Mouse (Mus musculus): ENCODE measurements around the gene P2rx7. TPM values are rescaled to one million over a fixed set of nuclear protein-coding genes. Genes with fewer than 3 reads are reported as not detected.
A peak's percentile ranks its signal among the peaks of the same experiment; 100 is the strongest.
"Not testable (repeated sequence)": the region's sequence is repeated elsewhere in the genome, so short reads cannot be mapped to it uniquely, and the experiment has no call there.

Gene P2rx7
- total RNA-seq, 1 experiment: 10.5 TPM

DNA sequence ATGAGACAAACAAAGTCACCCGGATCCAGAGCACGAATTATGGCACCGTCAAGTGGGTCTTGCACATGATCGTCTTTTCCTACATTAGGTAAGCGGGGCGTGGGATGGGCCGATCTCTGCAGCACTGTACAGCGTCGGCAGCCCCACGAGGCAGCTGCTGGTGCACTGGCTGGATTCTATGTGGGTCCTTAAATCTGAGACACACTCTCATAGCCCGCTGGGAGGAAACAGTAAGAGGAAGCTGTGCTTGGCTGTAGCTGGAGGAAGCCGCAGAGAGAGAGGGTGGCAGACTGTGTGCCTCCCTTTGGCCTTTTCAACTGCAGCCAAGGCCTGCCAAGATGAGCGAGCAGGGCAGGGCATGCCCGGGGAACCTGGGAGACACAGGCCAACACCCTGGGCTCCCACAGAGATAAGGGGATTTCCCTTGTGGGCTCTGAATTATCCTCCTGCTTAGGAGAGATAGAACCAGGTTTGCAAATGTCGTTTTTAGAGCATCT is 448 bp downstream of the P2rx7 start:
- in situ Hi-C loops (cut with MboI; ENCODE audit: low sequenced_read_pairs in 2 of 2, unreplicated experiment in 2 of 2): no loop called here

DNA sequence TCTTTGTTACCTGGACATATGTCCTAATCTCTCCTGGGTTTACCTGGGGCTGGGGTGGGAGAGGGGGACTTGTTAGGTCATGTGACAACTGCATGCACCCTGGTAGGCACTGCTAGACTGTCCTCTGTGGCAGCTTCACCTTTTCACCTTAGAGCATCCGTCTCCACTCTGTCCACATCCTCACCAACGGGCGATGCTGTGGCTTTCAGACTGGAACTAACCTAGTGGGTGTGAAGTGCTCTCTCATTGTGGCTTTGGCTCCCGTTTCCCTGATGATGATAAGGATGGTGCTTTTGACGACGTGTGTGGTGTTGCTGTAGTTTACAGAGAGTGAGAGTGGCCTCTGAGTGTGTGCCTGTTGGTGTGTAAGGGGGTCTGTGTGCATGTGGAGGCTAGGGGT is 1.6 kb downstream of the P2rx7 start:
- in situ Hi-C loops (cut with MboI; ENCODE audit: low sequenced_read_pairs in 2 of 2, unreplicated experiment in 2 of 2): no loop called here
- no peak overlapping the region for H3K4me3 ChIP-seq (ENCODE audit: insufficient read depth in 1 of 2, low read depth in 1 of 2, low read length in 2 of 2, poor library complexity in 1 of 2, severe bottlenecking in 1 of 2)

More for the DNA sequence above, 448 bp downstream of the P2rx7 start:
- Histone ChIP-seq H3K9me3 (ENCODE audit: control insufficient read depth, insufficient read depth, low read depth, low read length) (no peaks in the 10 kb centered on the region), H3K4me1 (ENCODE audit: control insufficient read depth in 2 of 2, insufficient read depth in 2 of 2, low read length in 2 of 2, poor library complexity in 1 of 2) (peaks cover 4 to 9% of the 10 kb centered on the region in 2 experiments; a peak in 3 of 4 replicates), H3K27ac (ENCODE audit: insufficient read depth, low read depth, low read length, poor library complexity, severe bottlenecking) (no peak overlapping the region), H3K9ac (ENCODE audit: insufficient read depth, low read depth, low read length, poor library complexity, severe bottlenecking) (peak overlapping the region; percentile 36), H3K36me3 (ENCODE audit: control insufficient read depth, insufficient read depth, low read length, poor library complexity, severe bottlenecking) (no peaks in the 10 kb centered on the region; the same call in 1 of the 2 replicates), H3K4me3 (ENCODE audit: insufficient read depth in 1 of 2, low read depth in 1 of 2, low read length in 2 of 2, poor library complexity in 1 of 2, severe bottlenecking in 1 of 2) (peak overlapping the region; percentile 26 to 38; a peak in 3 of 4 replicates)
- TF ChIP-seq MAFK (IDR thresholded peaks at IDR 0.05; ENCODE audit: insufficient read depth, low read depth, low read length) (no peak), CHD2 (IDR thresholded peaks at IDR 0.05; ENCODE audit: low read depth, low read length) (no peak), ZC3H11A (IDR thresholded peaks at IDR 0.05; ENCODE audit: borderline replicate concordance, low read depth, low read length) (no peak), ZNF384 (IDR thresholded peaks at IDR 0.05; ENCODE audit: low read depth, low read length) (no peak), HCFC1 (IDR thresholded peaks at IDR 0.05; ENCODE audit: borderline replicate concordance, insufficient read depth, low read length) (no peak)
- no peak for DNase-seq (ENCODE audit: low read depth, low spot score)

DNA sequence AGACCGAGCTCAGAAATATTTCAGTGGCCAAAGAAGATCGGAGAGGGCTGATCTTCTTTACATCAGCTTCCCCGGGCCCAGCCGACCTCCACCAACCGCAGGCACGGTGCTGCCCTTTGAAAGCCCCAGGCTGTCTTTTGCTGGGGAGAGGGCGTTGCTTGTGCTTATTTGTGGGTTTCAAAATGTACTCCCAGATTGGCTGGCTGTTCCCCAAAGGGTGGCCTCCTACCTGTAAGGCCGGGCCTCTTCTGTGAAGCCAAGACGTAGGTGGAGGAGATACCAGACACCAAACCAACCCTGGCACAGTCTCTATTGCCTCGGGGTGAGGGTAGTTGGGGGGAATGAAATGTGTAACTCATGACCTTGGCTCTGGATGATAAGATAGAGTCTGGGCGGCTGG is 2.3 kb downstream of the P2rx7 start:
- no peak for DNase-seq (ENCODE audit: low read depth, low spot score)
- no peak overlapping the region for H3K9ac ChIP-seq (ENCODE audit: insufficient read depth, low read depth, low read length, poor library complexity, severe bottlenecking)
- in situ Hi-C loops (cut with MboI; ENCODE audit: low sequenced_read_pairs in 2 of 2, unreplicated experiment in 2 of 2): no loop called here
- H3K36me3 ChIP-seq (ENCODE audit: control insufficient read depth, insufficient read depth, low read length, poor library complexity, severe bottlenecking): no peaks in the 10 kb centered on the region; the same call in 1 of the 2 replicates
- no peaks in the 10 kb centered on the region for H3K9me3 ChIP-seq (ENCODE audit: control insufficient read depth, insufficient read depth, low read depth, low read length)
- TF ChIP-seq ZC3H11A (IDR thresholded peaks at IDR 0.05; ENCODE audit: borderline replicate concordance, low read depth, low read length): no peak
- TF ChIP-seq CHD2 (IDR thresholded peaks at IDR 0.05; ENCODE audit: low read depth, low read length): no peak
- no peak for TF ChIP-seq ZNF384 (IDR thresholded peaks at IDR 0.05; ENCODE audit: low read depth, low read length)
- TF ChIP-seq MAFK (IDR thresholded peaks at IDR 0.05; ENCODE audit: insufficient read depth, low read depth, low read length): no peak
- TF ChIP-seq HCFC1 (IDR thresholded peaks at IDR 0.05; ENCODE audit: borderline replicate concordance, insufficient read depth, low read length): no peak
- no peak overlapping the region for H3K27ac ChIP-seq (ENCODE audit: insufficient read depth, low read depth, low read length, poor library complexity, severe bottlenecking)
- H3K4me3 ChIP-seq (ENCODE audit: insufficient read depth in 1 of 2, low read depth in 1 of 2, low read length in 2 of 2, poor library complexity in 1 of 2, severe bottlenecking in 1 of 2): no peak overlapping the region
- H3K4me1 ChIP-seq (ENCODE audit: control insufficient read depth in 2 of 2, insufficient read depth in 2 of 2, low read length in 2 of 2, poor library complexity in 1 of 2): peaks cover 4 to 9% of the 10 kb centered on the region in 2 experiments; a peak in 3 of 4 replicates

More for the DNA sequence above, 1.6 kb downstream of the P2rx7 start:
- TF ChIP-seq ZNF384 (IDR thresholded peaks at IDR 0.05; ENCODE audit: low read depth, low read length) (no peak), MAFK (IDR thresholded peaks at IDR 0.05; ENCODE audit: insufficient read depth, low read depth, low read length) (no peak), ZC3H11A (IDR thresholded peaks at IDR 0.05; ENCODE audit: borderline replicate concordance, low read depth, low read length) (no peak), HCFC1 (IDR thresholded peaks at IDR 0.05; ENCODE audit: borderline replicate concordance, insufficient read depth, low read length) (no peak), CHD2 (IDR thresholded peaks at IDR 0.05; ENCODE audit: low read depth, low read length) (no peak)
- Histone ChIP-seq H3K9ac (ENCODE audit: insufficient read depth, low read depth, low read length, poor library complexity, severe bottlenecking) (no peak overlapping the region), H3K36me3 (ENCODE audit: control insufficient read depth, insufficient read depth, low read length, poor library complexity, severe bottlenecking) (no peaks in the 10 kb centered on the region; the same call in 1 of the 2 replicates), H3K27ac (ENCODE audit: insufficient read depth, low read depth, low read length, poor library complexity, severe bottlenecking) (no peak overlapping the region), H3K4me1 (ENCODE audit: control insufficient read depth in 2 of 2, insufficient read depth in 2 of 2, low read length in 2 of 2, poor library complexity in 1 of 2) (peaks cover 4 to 9% of the 10 kb centered on the region in 2 experiments; a peak in 3 of 4 replicates), H3K9me3 (ENCODE audit: control insufficient read depth, insufficient read depth, low read depth, low read length) (no peaks in the 10 kb centered on the region)
- DNase-seq (ENCODE audit: low read depth, low spot score): no peak

DNA sequence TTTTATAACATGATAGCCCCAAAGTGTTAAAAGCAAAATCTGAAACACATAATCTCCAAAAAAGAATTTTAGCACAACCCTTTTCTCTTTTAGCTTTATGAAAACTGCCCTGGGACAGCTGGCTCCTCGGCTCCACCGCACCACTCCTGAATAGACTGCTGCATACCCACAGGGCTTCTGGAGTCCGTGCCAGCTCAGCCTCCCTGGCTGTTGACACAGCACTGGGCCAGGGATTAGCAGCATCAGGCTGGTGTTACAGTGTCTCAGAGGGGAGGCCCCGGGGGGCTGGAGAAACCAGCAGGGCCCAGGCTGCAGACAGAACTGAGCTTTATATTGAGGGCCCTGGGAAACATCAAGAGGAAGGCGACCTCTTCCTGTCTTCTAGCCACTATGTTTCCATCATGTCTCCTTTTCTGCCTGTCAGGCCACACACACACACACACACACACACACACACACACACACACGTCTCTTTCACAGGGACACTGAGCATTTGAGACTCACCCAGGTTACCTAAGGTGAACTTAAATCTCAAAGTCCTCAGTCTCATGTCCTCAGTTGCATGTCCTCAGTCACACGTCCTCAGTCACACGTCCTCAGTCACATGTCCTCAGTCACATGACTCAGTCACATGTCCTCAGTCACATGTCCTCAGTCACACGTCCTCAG is 3.7 kb downstream of the P2rx7 start:
- no peaks in the 10 kb centered on the region; the same call in 1 of the 2 replicates for H3K36me3 ChIP-seq (ENCODE audit: control insufficient read depth, insufficient read depth, low read length, poor library complexity, severe bottlenecking)
- in situ Hi-C loops (cut with MboI; ENCODE audit: low sequenced_read_pairs in 2 of 2, unreplicated experiment in 2 of 2): no loop called here
- peaks cover 4 to 9% of the 10 kb centered on the region in 2 experiments; a peak in 3 of 4 replicates for H3K4me1 ChIP-seq (ENCODE audit: control insufficient read depth in 2 of 2, insufficient read depth in 2 of 2, low read length in 2 of 2, poor library complexity in 1 of 2)
- TF ChIP-seq CHD2 (IDR thresholded peaks at IDR 0.05; ENCODE audit: low read depth, low read length) (no peak), ZC3H11A (IDR thresholded peaks at IDR 0.05; ENCODE audit: borderline replicate concordance, low read depth, low read length) (no peak), MAFK (IDR thresholded peaks at IDR 0.05; ENCODE audit: insufficient read depth, low read depth, low read length) (no peak), HCFC1 (IDR thresholded peaks at IDR 0.05; ENCODE audit: borderline replicate concordance, insufficient read depth, low read length) (no peak), ZNF384 (IDR thresholded peaks at IDR 0.05; ENCODE audit: low read depth, low read length) (no peak)
- no peak for DNase-seq (ENCODE audit: low read depth, low spot score)
- no peaks in the 10 kb centered on the region for H3K9me3 ChIP-seq (ENCODE audit: control insufficient read depth, insufficient read depth, low read depth, low read length)
- H3K4me3 ChIP-seq (ENCODE audit: insufficient read depth in 1 of 2, low read depth in 1 of 2, low read length in 2 of 2, poor library complexity in 1 of 2, severe bottlenecking in 1 of 2): no peak overlapping the region
- H3K27ac ChIP-seq (ENCODE audit: insufficient read depth, low read depth, low read length, poor library complexity, severe bottlenecking): peak overlapping the region; percentile 75; the same call in 1 of the 2 replicates
- no peak overlapping the region for H3K9ac ChIP-seq (ENCODE audit: insufficient read depth, low read depth, low read length, poor library complexity, severe bottlenecking)

DNA sequence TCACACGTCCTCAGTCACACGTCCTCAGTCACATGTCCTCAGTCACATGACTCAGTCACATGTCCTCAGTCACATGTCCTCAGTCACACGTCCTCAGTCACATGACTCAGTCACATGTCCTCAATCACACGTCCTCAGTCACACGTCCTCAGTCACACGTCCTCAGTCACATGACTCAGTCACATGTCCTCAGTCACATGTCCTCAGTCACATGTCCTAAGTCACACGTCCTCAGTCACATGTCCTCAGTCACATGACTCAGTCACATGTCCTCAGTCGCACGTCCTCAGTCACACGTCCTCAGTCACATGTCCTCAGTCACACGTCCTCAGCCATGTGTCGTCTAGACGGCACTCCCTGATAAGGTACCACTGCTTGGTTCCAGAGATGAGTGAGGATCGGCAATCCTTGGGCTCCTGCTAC is 4.3 kb downstream of the P2rx7 start:
- H3K9ac ChIP-seq (ENCODE audit: insufficient read depth, low read depth, low read length, poor library complexity, severe bottlenecking); H3K36me3 ChIP-seq (ENCODE audit: control insufficient read depth, insufficient read depth, low read length, poor library complexity, severe bottlenecking); H3K4me3 ChIP-seq (ENCODE audit: insufficient read depth in 1 of 2, low read depth in 1 of 2, low read length in 2 of 2, poor library complexity in 1 of 2, severe bottlenecking in 1 of 2); H3K9me3 ChIP-seq (ENCODE audit: control insufficient read depth, insufficient read depth, low read depth, low read length); in situ Hi-C loops (cut with MboI; ENCODE audit: low sequenced_read_pairs in 2 of 2, unreplicated experiment in 2 of 2); DNase-seq (ENCODE audit: low read depth, low spot score): not testable (repeated sequence)
- Histone ChIP-seq H3K27ac (ENCODE audit: insufficient read depth, low read depth, low read length, poor library complexity, severe bottlenecking) (peak overlapping the region; percentile 91; the same call in 1 of the 2 replicates), H3K4me1 (ENCODE audit: control insufficient read depth in 2 of 2, insufficient read depth in 2 of 2, low read length in 2 of 2, poor library complexity in 1 of 2) (peaks cover 4 to 11% of the 10 kb centered on the region in 2 experiments; a peak in 3 of 4 replicates)
